Mouse (Mus musculus) testis, adult 2 months (tissue): ENCODE data around the gene Rbfox1.

Source experiments
- CTCF ChIP-seq: fragments of 200-500 bp; IDR thresholded peaks from 2 replicates; pipeline ENCODE4 v1.5.1; 2012; ENCODE audit warnings: low read depth, mild to moderate bottlenecking, inconsistent platforms, low read length, moderate library complexity; ENCODE audit not compliant: control insufficient read depth, insufficient read depth, insufficient replicate concordance
- POLR2A ChIP-seq: fragments of 200-500 bp; IDR thresholded peaks from 2 replicates; pipeline ENCODE4 v1.6.1; 2012; ENCODE audit warnings: low read depth, mild to moderate bottlenecking, inconsistent platforms, low read length, moderate library complexity; ENCODE audit not compliant: control insufficient read depth

DNA sequence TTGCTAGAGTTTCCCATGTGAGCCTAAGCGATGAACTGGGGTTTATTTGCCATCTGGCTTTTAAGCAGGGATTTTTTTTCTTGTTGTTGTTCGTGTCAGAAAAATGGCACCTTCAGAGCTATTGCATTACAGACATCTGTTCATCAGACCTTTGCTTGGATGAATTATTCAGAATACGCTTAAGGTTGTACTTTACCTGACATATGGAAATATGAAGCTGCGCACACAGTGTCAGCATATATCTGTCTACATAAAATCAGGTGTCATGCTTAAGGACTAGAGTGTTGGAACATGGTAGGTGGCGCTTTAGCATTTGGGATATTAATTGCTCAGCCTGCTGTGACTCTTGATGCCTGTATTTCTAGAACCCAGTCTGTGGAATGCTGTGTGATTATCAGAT lies 819.7 kb downstream of the Rbfox1 start:
- TF ChIP-seq CTCF (no peak), POLR2A (no peak)
